Mouse (Mus musculus): ENCODE results near the gene Slc25a27. TPM values are rescaled to one million over a fixed set of nuclear protein-coding genes. Genes with fewer than 3 reads are reported as not detected.

Slc25a27 gene
- polyA plus RNA-seq, 1 experiment from 2014 or later = 6.0 TPM

- under 1% methylated on average over 17 of the region's 17 CpGs for WGBS
- H3K36me3 ChIP-seq (ENCODE audit: control insufficient read depth, insufficient read depth, low read length) = no peaks in the 10 kb centered on the region
- H3K9ac ChIP-seq (ENCODE audit: low read depth, low read length) = peak within 1 kb of the TSS; percentile 73
- no peaks in the 10 kb centered on the region for H3K9me3 ChIP-seq (ENCODE audit: control insufficient read depth, low read length)
- no peaks in the 10 kb centered on the region; the same call in 1 of the 2 replicates for H3K27me3 ChIP-seq (replicated peaks; ENCODE audit: control insufficient read depth, insufficient read depth, low read length)
- peak within 1 kb of the TSS; percentile 96 for H3K4me2 ChIP-seq
- ATAC-seq (replicated peaks; ENCODE audit: low FRiP score) = no peak
- DNase-seq (ENCODE audit: low spot score) = no peak
- H3K27ac ChIP-seq (ENCODE audit: low read depth, low read length) = no peak within 1 kb of the TSS
- 0 out of 2 replicates have a peak, but pooled peaks cover 4% of the 10 kb centered on the region for H3K4me1 ChIP-seq (replicated peaks; ENCODE audit: control insufficient read depth, insufficient read depth, low read length)
- H3K4me3 ChIP-seq (ENCODE audit: low read depth, low read length) = peak within 1 kb of the TSS; percentile 77
Observed at GRCm38 (mm10) chr17:43667290-43667843, 353 bp upstream of the Slc25a27 start, which contains the start of gene Cyp39a1. Gene Cyp39a1 (plus strand): TSS chr17:43667425.

- ATAC-seq (replicated peaks; ENCODE audit: low FRiP score) (0 out of 2 replicates have a peak, but pooled peaks have one; percentile 45), DNase-seq (ENCODE audit: low spot score) (no peak)
- Histone ChIP-seq H3K36me3 (ENCODE audit: control insufficient read depth, insufficient read depth, low read length) (no peaks in the 10 kb centered on the region), H3K4me1 (replicated peaks; ENCODE audit: control insufficient read depth, insufficient read depth, low read length) (no peaks in the 10 kb centered on the region), H3K9me3 (ENCODE audit: control insufficient read depth, low read length) (no peaks in the 10 kb centered on the region), H3K4me2 (no peak overlapping the region), H3K4me3 (ENCODE audit: low read depth, low read length) (no peak overlapping the region), H3K9ac (ENCODE audit: low read depth, low read length) (no peak overlapping the region), H3K27ac (ENCODE audit: low read depth, low read length) (no peak overlapping the region), H3K27me3 (replicated peaks; ENCODE audit: control insufficient read depth, insufficient read depth, low read length) (no peaks in the 10 kb centered on the region)
- 63% methylated on average over 14 of the region's 14 CpGs for WGBS
Observed at GRCm38 (mm10) chr17:43651314-43652046, 15.5 kb downstream of the Slc25a27 start.

- Histone ChIP-seq H3K27ac (ENCODE audit: low read depth, low read length) (no peak overlapping the region), H3K9ac (ENCODE audit: low read depth, low read length) (no peak overlapping the region), H3K4me2 (no peak overlapping the region), H3K36me3 (ENCODE audit: control insufficient read depth, insufficient read depth, low read length) (no peaks in the 10 kb centered on the region), H3K27me3 (replicated peaks; ENCODE audit: control insufficient read depth, insufficient read depth, low read length) (no peaks in the 10 kb centered on the region), H3K4me3 (ENCODE audit: low read depth, low read length) (no peak overlapping the region), H3K4me1 (replicated peaks; ENCODE audit: control insufficient read depth, insufficient read depth, low read length) (no peaks in the 10 kb centered on the region), H3K9me3 (ENCODE audit: control insufficient read depth, low read length) (no peaks in the 10 kb centered on the region)
- ATAC-seq (replicated peaks; ENCODE audit: low FRiP score) (no peak), DNase-seq (ENCODE audit: low spot score) (no peak)
- WGBS = 84% methylated on average over 10 of the region's 10 CpGs
Observed at GRCm38 (mm10) chr17:43649641-43650436, 17.2 kb downstream of the Slc25a27 start.

GRCm38 (mm10) chr17:43646925-43647324, 20.1 kb downstream of the Slc25a27 start:
- Histone ChIP-seq H3K4me1 (replicated peaks; ENCODE audit: control insufficient read depth, insufficient read depth, low read length) (no peaks in the 10 kb centered on the region; the same call in 1 of the 2 replicates), H3K9ac (ENCODE audit: low read depth, low read length) (no peak overlapping the region), H3K27ac (ENCODE audit: low read depth, low read length) (no peak overlapping the region), H3K27me3 (replicated peaks; ENCODE audit: control insufficient read depth, insufficient read depth, low read length) (no peaks in the 10 kb centered on the region), H3K4me2 (no peak overlapping the region), H3K9me3 (ENCODE audit: control insufficient read depth, low read length) (no peaks in the 10 kb centered on the region), H3K36me3 (ENCODE audit: control insufficient read depth, insufficient read depth, low read length) (no peaks in the 10 kb centered on the region), H3K4me3 (ENCODE audit: low read depth, low read length) (no peak overlapping the region)
- ATAC-seq (replicated peaks; ENCODE audit: low FRiP score) (no peak), DNase-seq (ENCODE audit: low spot score) (no peak)
- WGBS = 70% methylated on average over 5 of the region's 5 CpGs

GRCm38 (mm10) chr17:43645136-43645535, 21.9 kb downstream of the Slc25a27 start:
- DNase-seq (ENCODE audit: low spot score) (no peak), ATAC-seq (replicated peaks; ENCODE audit: low FRiP score) (no peak)
- Histone ChIP-seq H3K27me3 (replicated peaks; ENCODE audit: control insufficient read depth, insufficient read depth, low read length) (no peaks in the 10 kb centered on the region), H3K27ac (ENCODE audit: low read depth, low read length) (no peak overlapping the region), H3K4me2 (no peak overlapping the region), H3K4me3 (ENCODE audit: low read depth, low read length) (no peak overlapping the region), H3K36me3 (ENCODE audit: control insufficient read depth, insufficient read depth, low read length) (no peaks in the 10 kb centered on the region), H3K9ac (ENCODE audit: low read depth, low read length) (no peak overlapping the region), H3K9me3 (ENCODE audit: control insufficient read depth, low read length) (no peaks in the 10 kb centered on the region), H3K4me1 (replicated peaks; ENCODE audit: control insufficient read depth, insufficient read depth, low read length) (no peaks in the 10 kb centered on the region; the same call in 1 of the 2 replicates)
- 73% methylated on average over 3 of the region's 3 CpGs for WGBS

GRCm38 (mm10) chr17:43644375-43644774, 22.6 kb downstream of the Slc25a27 start:
- ATAC-seq (replicated peaks; ENCODE audit: low FRiP score) = no peak
- no peak for DNase-seq (ENCODE audit: low spot score)
- Histone ChIP-seq H3K27ac (ENCODE audit: low read depth, low read length) (no peak overlapping the region), H3K9me3 (ENCODE audit: control insufficient read depth, low read length) (no peaks in the 10 kb centered on the region), H3K27me3 (replicated peaks; ENCODE audit: control insufficient read depth, insufficient read depth, low read length) (no peaks in the 10 kb centered on the region), H3K4me3 (ENCODE audit: low read depth, low read length) (no peak overlapping the region), H3K4me2 (no peak overlapping the region), H3K4me1 (replicated peaks; ENCODE audit: control insufficient read depth, insufficient read depth, low read length) (no peaks in the 10 kb centered on the region; the same call in 1 of the 2 replicates), H3K36me3 (ENCODE audit: control insufficient read depth, insufficient read depth, low read length) (no peaks in the 10 kb centered on the region), H3K9ac (ENCODE audit: low read depth, low read length) (no peak overlapping the region)
- WGBS = 37% methylated on average over 7 of the region's 7 CpGs

- no peak for DNase-seq (ENCODE audit: low spot score)
- H3K4me1 ChIP-seq (replicated peaks; ENCODE audit: control insufficient read depth, insufficient read depth, low read length) = no peaks in the 10 kb centered on the region; the same call in 1 of the 2 replicates
- WGBS = 70% methylated on average over 7 of the region's 7 CpGs
- ATAC-seq (replicated peaks; ENCODE audit: low FRiP score) = no peak
- no peak overlapping the region for H3K4me2 ChIP-seq
- H3K27ac ChIP-seq (ENCODE audit: low read depth, low read length) = no peak overlapping the region
- H3K27me3 ChIP-seq (replicated peaks; ENCODE audit: control insufficient read depth, insufficient read depth, low read length) = no peaks in the 10 kb centered on the region
- H3K9me3 ChIP-seq (ENCODE audit: control insufficient read depth, low read length) = no peaks in the 10 kb centered on the region
- H3K9ac ChIP-seq (ENCODE audit: low read depth, low read length) = no peak overlapping the region
- H3K4me3 ChIP-seq (ENCODE audit: low read depth, low read length) = no peak overlapping the region
- H3K36me3 ChIP-seq (ENCODE audit: control insufficient read depth, insufficient read depth, low read length) = no peaks in the 10 kb centered on the region
Observed at GRCm38 (mm10) chr17:43643191-43643590, 23.8 kb downstream of the Slc25a27 start.

GRCm38 (mm10) chr17:43640825-43641224, 26.2 kb downstream of the Slc25a27 start:
- no peak for ATAC-seq (replicated peaks; ENCODE audit: low FRiP score)

More at GRCm38 (mm10) chr17:43640825-43641224, 26.2 kb downstream of the Slc25a27 start:
- no peak overlapping the region for H3K4me2 ChIP-seq
- H3K27ac ChIP-seq (ENCODE audit: low read depth, low read length) = no peak overlapping the region
- no peaks in the 10 kb centered on the region; the same call in 1 of the 2 replicates for H3K4me1 ChIP-seq (replicated peaks; ENCODE audit: control insufficient read depth, insufficient read depth, low read length)
- no peak overlapping the region for H3K9ac ChIP-seq (ENCODE audit: low read depth, low read length)
- H3K36me3 ChIP-seq (ENCODE audit: control insufficient read depth, insufficient read depth, low read length) = no peaks in the 10 kb centered on the region
- WGBS = 62% methylated on average over 1 of the region's 1 CpGs
- no peak overlapping the region for H3K4me3 ChIP-seq (ENCODE audit: low read depth, low read length)
- no peak for DNase-seq (ENCODE audit: low spot score)
- no peaks in the 10 kb centered on the region for H3K9me3 ChIP-seq (ENCODE audit: control insufficient read depth, low read length)
- H3K27me3 ChIP-seq (replicated peaks; ENCODE audit: control insufficient read depth, insufficient read depth, low read length) = no peaks in the 10 kb centered on the region

Data from liver, embryonic 11.5 days (tissue).